8 mouse cellular contexts compared by ENCODE assay signal in genomic region chr19:46318031-46318471, GRCm38 (mm10). TPM values are rescaled to one million over a fixed set of nuclear protein-coding genes. Genes with fewer than 3 reads are reported as not detected.
DNase-seq lines count a peak whose midpoint lies in the region; ATAC-seq and TF ChIP-seq lines count a peak whose summit lies in the region.

No protein-coding gene starts in this region.

- peak overlapping the region; percentile 49 for H3K9ac ChIP-seq in liver, embryonic 11.5 days (ENCODE audit: low read depth, low read length)
- H3K9ac ChIP-seq in hindbrain, embryonic 12.5 days = peak overlapping the region; percentile 67
- H3K9ac ChIP-seq in limb, embryonic 15.5 days = peak overlapping the region; percentile 21; the same call in 1 of the 2 replicates

- TF ChIP-seq POLR2A in embryonic fibroblast, embryonic 13.5 days (IDR thresholded peaks at IDR 0.05; ENCODE audit: low read depth, low read length) = 0 out of 2 replicates have a peak, but pooled peaks have one; percentile 18

- ATAC-seq in liver, embryonic 11.5 days (replicated peaks; ENCODE audit: low FRiP score) = no peak
- ATAC-seq in hindbrain, embryonic 12.5 days (ENCODE audit: low FRiP score) = no peak
- no peak for ATAC-seq in limb, embryonic 15.5 days (ENCODE audit: insufficient number of reproducible peaks, low FRiP score, low TSS enrichment, low read depth)

- TF ChIP-seq CTCF in embryonic fibroblast, embryonic 13.5 days (IDR thresholded peaks at IDR 0.05; ENCODE audit: borderline replicate concordance, insufficient read depth, low read length) = no peak

- DNase-seq in liver, embryonic 11.5 days (ENCODE audit: low spot score) = peak; percentile 32
- no peak for DNase-seq in liver
- DNase-seq in brain, adult 2 months (ENCODE audit: low read depth, low spot score) = peak; percentile 71
- DNase-seq in right cerebral cortex, postnatal 4 days = peak; percentile 74
- no peak for DNase-seq in thymus, postnatal 25 days

- H3K4me2 ChIP-seq in liver, embryonic 11.5 days = peak overlapping the region; percentile 79
- peak overlapping the region; percentile 73 for H3K4me2 ChIP-seq in hindbrain, embryonic 12.5 days (replicated peaks)
- peak overlapping the region; percentile 84 for H3K4me2 ChIP-seq in limb, embryonic 15.5 days

- no peak overlapping the region for H3K27ac ChIP-seq in liver, embryonic 11.5 days (ENCODE audit: low read depth, low read length)
- H3K27ac ChIP-seq in embryonic fibroblast, embryonic 13.5 days (ENCODE audit: insufficient read depth, low read length) = no peak overlapping the region
- peak overlapping the region; percentile 18; the same call in 1 of the 2 replicates for H3K27ac ChIP-seq in hindbrain, embryonic 12.5 days
- H3K27ac ChIP-seq in limb, embryonic 15.5 days = no peak overlapping the region

- H3K36me3 ChIP-seq in liver, embryonic 11.5 days (ENCODE audit: control insufficient read depth, insufficient read depth, low read length) = no peaks in the 10 kb centered on the region
- peaks cover 6% of the 10 kb centered on the region; the same call in 1 of the 2 replicates for H3K36me3 ChIP-seq in hindbrain, embryonic 12.5 days
- no peaks in the 10 kb centered on the region for H3K36me3 ChIP-seq in limb, embryonic 15.5 days

- H3K27me3 ChIP-seq in liver, embryonic 11.5 days (replicated peaks; ENCODE audit: control insufficient read depth, insufficient read depth, low read length) = peaks cover 94% of the 10 kb centered on the region
- peaks cover 93% of the 10 kb centered on the region for H3K27me3 ChIP-seq in hindbrain, embryonic 12.5 days
- peaks cover 100% of the 10 kb centered on the region for H3K27me3 ChIP-seq in limb, embryonic 15.5 days

- WGBS in liver, embryonic 11.5 days = 5% methylated on average over 24 of the region's 42 CpGs
- 3% methylated on average over 20 of the region's 42 CpGs for WGBS in hindbrain, embryonic 12.5 days
- WGBS in limb, embryonic 15.5 days = 1% methylated on average over 27 of the region's 42 CpGs

- H3K4me1 ChIP-seq in liver, embryonic 11.5 days (replicated peaks; ENCODE audit: control insufficient read depth, insufficient read depth, low read length) = peaks cover 47% of the 10 kb centered on the region
- H3K4me1 ChIP-seq in embryonic fibroblast, embryonic 13.5 days (ENCODE audit: control insufficient read depth, insufficient read depth, low read length) = peaks cover 2% of the 10 kb centered on the region
- H3K4me1 ChIP-seq in hindbrain, embryonic 12.5 days = peaks cover 59% of the 10 kb centered on the region
- peaks cover 56% of the 10 kb centered on the region for H3K4me1 ChIP-seq in limb, embryonic 15.5 days

- no peaks in the 10 kb centered on the region for H3K9me3 ChIP-seq in liver, embryonic 11.5 days (ENCODE audit: control insufficient read depth, low read length)
- no peaks in the 10 kb centered on the region for H3K9me3 ChIP-seq in hindbrain, embryonic 12.5 days (replicated peaks)
- H3K9me3 ChIP-seq in limb, embryonic 15.5 days = no peaks in the 10 kb centered on the region

- peak overlapping the region; percentile 56 for H3K4me3 ChIP-seq in liver, embryonic 11.5 days (ENCODE audit: low read depth, low read length)
- H3K4me3 ChIP-seq in embryonic fibroblast, embryonic 13.5 days (ENCODE audit: insufficient read depth, low read length) = no peak overlapping the region
- peak overlapping the region; percentile 47 for H3K4me3 ChIP-seq in hindbrain, embryonic 12.5 days
- peak overlapping the region; percentile 51 for H3K4me3 ChIP-seq in limb, embryonic 15.5 days

RNA-seq across cellular contexts. Expression of gene Psd, which starts 8.9 kb away (rescaled TPM):
- 11.9 and 12.4 TPM in 2 replicates for polyA plus RNA-seq in liver, embryonic 11.5 days (2014; fragmentation: Nextera tagmentation; extraction: Ambion mirVana)
- polyA plus RNA-seq in embryonic fibroblast, embryonic 13.5 days (2011; ENCODE audit: insufficient read length, low read depth, missing spikeins) = 1.5 and 2.7 TPM in 2 replicates
- 33.2 and 34.7 TPM in 2 replicates for polyA plus RNA-seq in hindbrain, embryonic 12.5 days (2016; fragmentation: Nextera tagmentation; extraction: Ambion mirVana)
- polyA plus RNA-seq in limb, embryonic 15.5 days (2015; fragmentation: Nextera tagmentation; extraction: Ambion mirVana) = 5.5 and 5.8 TPM in 2 replicates

RNA-seq across cellular contexts. Expression of gene Fbxl15, which starts 9.9 kb away (rescaled TPM):
- 15.7 and 16.4 TPM in 2 replicates for polyA plus RNA-seq in liver, embryonic 11.5 days (2014; fragmentation: Nextera tagmentation; extraction: Ambion mirVana)
- 3.2 and 3.9 TPM in 2 replicates for polyA plus RNA-seq in embryonic fibroblast, embryonic 13.5 days (2011; ENCODE audit: insufficient read length, low read depth, missing spikeins)
- polyA plus RNA-seq in hindbrain, embryonic 12.5 days (2016; fragmentation: Nextera tagmentation; extraction: Ambion mirVana) = 26.2 and 28.3 TPM in 2 replicates
- 12.8 and 13.2 TPM in 2 replicates for polyA plus RNA-seq in limb, embryonic 15.5 days (2015; fragmentation: Nextera tagmentation; extraction: Ambion mirVana)

RNA-seq across cellular contexts. Expression of gene Nfkb2, which starts 13.9 kb away (rescaled TPM):
- polyA plus RNA-seq in liver, embryonic 11.5 days (2014; fragmentation: Nextera tagmentation; extraction: Ambion mirVana) = 6.0 and 6.6 TPM in 2 replicates
- polyA plus RNA-seq in embryonic fibroblast, embryonic 13.5 days (2011; ENCODE audit: insufficient read length, low read depth, missing spikeins) = 42.3 and 44.8 TPM in 2 replicates
- 4.7 and 5.0 TPM in 2 replicates for polyA plus RNA-seq in hindbrain, embryonic 12.5 days (2016; fragmentation: Nextera tagmentation; extraction: Ambion mirVana)
- polyA plus RNA-seq in limb, embryonic 15.5 days (2015; fragmentation: Nextera tagmentation; extraction: Ambion mirVana) = 11.4 and 13.5 TPM in 2 replicates

RNA-seq across cellular contexts. Expression of gene Cuedc2, which starts 20.5 kb away (rescaled TPM):
- polyA plus RNA-seq in liver, embryonic 11.5 days (2014; fragmentation: Nextera tagmentation; extraction: Ambion mirVana) = 151 and 153 TPM in 2 replicates
- 62.4 and 67.7 TPM in 2 replicates for polyA plus RNA-seq in embryonic fibroblast, embryonic 13.5 days (2011; ENCODE audit: insufficient read length, low read depth, missing spikeins)
- 239 and 261 TPM in 2 replicates for polyA plus RNA-seq in hindbrain, embryonic 12.5 days (2016; fragmentation: Nextera tagmentation; extraction: Ambion mirVana)
- 150 and 176 TPM in 2 replicates for polyA plus RNA-seq in limb, embryonic 15.5 days (2015; fragmentation: Nextera tagmentation; extraction: Ambion mirVana)

RNA-seq across cellular contexts. Expression of gene Mfsd13a, which starts 22.9 kb away (rescaled TPM):
- polyA plus RNA-seq in liver, embryonic 11.5 days (2014; fragmentation: Nextera tagmentation; extraction: Ambion mirVana) = 21.9 and 25.4 TPM in 2 replicates
- polyA plus RNA-seq in embryonic fibroblast, embryonic 13.5 days (2011; ENCODE audit: insufficient read length, low read depth, missing spikeins) = 1.3 and 1.6 TPM in 2 replicates
- polyA plus RNA-seq in hindbrain, embryonic 12.5 days (2016; fragmentation: Nextera tagmentation; extraction: Ambion mirVana) = 7.1 and 7.6 TPM in 2 replicates
- 3.1 and 3.6 TPM in 2 replicates for polyA plus RNA-seq in limb, embryonic 15.5 days (2015; fragmentation: Nextera tagmentation; extraction: Ambion mirVana)

Comparison
In these comparisons a context has a peak if more than half of its experiments do, and no peak if none do; other contexts are left out.
1. DNase-seq: peak in liver, embryonic 11.5 days (single experiment), brain, adult 2 months (single experiment) and right cerebral cortex, postnatal 4 days (single experiment); none in liver (single experiment) and thymus, postnatal 25 days (single experiment).
2. Peak in every context shown above with its lines, with median percentiles within 50 percentile points of each other: H3K4me2 ChIP-seq and H3K9ac ChIP-seq.